Mouse (Mus musculus): ENCODE data around the gene Hist1h4c.

- TF ChIP-seq POLR2A (IDR thresholded peaks at IDR 0.05; ENCODE audit: low read depth, low read length) (no peak), CTCF (IDR thresholded peaks at IDR 0.05; ENCODE audit: extremely low read depth, insufficient read depth, insufficient read length, insufficient replicate concordance) (no peak)
Measured at GRCm38 (mm10) chr13:23709714-23710373, 11.6 kb upstream of the Hist1h4c start.

Measured in spleen, adult 2 months (tissue).